Mouse (Mus musculus) cortical plate, adult 2 months (tissue): ENCODE results near the gene Dzip1. TPM values are rescaled to one million over a fixed set of nuclear protein-coding genes. Genes with fewer than 3 reads are reported as not detected.

Experiments used
- H3K27ac ChIP-seq: fragments of 200-500 bp; 2 replicates; pipeline ENCODE4 v1.5.1; 2012; ENCODE audit warnings: low read length, control low read depth, inconsistent platforms; ENCODE audit not compliant: insufficient read depth
- H3K4me1 ChIP-seq: fragments of 200-500 bp; 2 replicates; pipeline ENCODE4 v1.6.1; 2011; ENCODE audit warnings: low read length; ENCODE audit not compliant: control insufficient read depth, insufficient read depth
- H3K4me3 ChIP-seq: fragments of 200-500 bp; 2 replicates; pipeline ENCODE4 v1.5.1; 2011; ENCODE audit warnings: mild to moderate bottlenecking, low read length, control low read depth; ENCODE audit not compliant: insufficient read depth
- CTCF ChIP-seq: fragments of 200-500 bp; IDR thresholded peaks from 2 replicates; pipeline ENCODE4 v1.5.1; 2011; ENCODE audit warnings: mild to moderate bottlenecking, control low read depth, low read length; ENCODE audit not compliant: insufficient read depth; ENCODE audit errors: extremely low read depth
- POLR2A ChIP-seq: fragments of 200-500 bp; IDR thresholded peaks from 2 replicates; pipeline ENCODE4 v1.6.1; 2011; ENCODE audit warnings: mild to moderate bottlenecking, low read length, control low read depth; ENCODE audit not compliant: insufficient read depth; ENCODE audit errors: extremely low read depth
- polyA plus RNA-seq: library from polyadenylated mRNA; depleted of rRNA; stranded (reverse); fragments of >200 nt; gene quantifications from 2 replicates; pipeline ENCODE4 v1.2.3, GENCODE M21; 2012

Dzip1 gene
- polyA plus RNA-seq, 1 experiment, result 89.4 TPM

DNA sequence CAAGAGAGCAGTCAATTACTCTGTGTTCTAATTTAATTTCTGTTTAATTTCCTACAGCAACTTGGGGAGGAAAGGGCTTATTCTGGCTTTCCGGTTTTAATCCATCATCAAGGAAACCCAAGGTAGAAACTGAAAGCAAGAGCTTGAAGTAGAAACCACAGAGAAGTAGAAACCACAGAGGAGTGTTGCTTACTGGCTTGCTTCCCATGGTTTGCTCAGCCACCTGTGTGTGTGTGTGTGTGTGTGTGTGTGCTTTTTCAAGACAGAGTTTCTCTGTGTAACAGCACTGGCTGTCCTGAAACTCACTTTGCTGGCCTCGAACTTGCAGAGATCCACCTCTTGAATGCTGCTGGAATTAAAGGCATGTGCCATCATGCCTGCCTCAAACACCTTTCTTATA lies 4.5 kb upstream of the Dzip1 start:
- no peak for TF ChIP-seq CTCF
- no peak for TF ChIP-seq POLR2A
- Histone ChIP-seq H3K4me3 (no peak overlapping the region), H3K4me1 (no peaks in the 10 kb centered on the region; the same call in none of the 2 replicates), H3K27ac (no peak overlapping the region)

DNA sequence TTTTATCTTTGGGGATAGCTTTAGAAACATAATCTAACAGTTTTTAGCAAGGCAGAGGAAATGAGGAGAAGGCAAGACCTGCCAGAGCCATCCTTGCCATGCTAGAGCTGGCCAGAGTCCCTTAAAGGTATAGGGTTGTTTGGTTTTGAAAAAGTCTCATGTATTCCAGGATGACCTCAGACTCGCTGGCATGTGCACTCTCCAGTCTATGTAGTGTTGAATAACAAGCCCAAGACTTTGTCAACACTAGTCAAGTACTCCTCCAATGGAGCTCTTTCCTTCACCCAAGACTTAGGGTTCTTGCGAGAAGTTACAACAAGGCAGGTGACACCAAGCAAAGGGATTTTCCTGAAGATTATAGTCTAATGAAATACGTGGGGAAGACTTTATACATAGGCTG lies 3.3 kb upstream of the Dzip1 start:
- no peak for TF ChIP-seq POLR2A
- TF ChIP-seq CTCF, result no peak
- H3K4me3 ChIP-seq, result no peak overlapping the region
- no peaks in the 10 kb centered on the region; the same call in none of the 2 replicates for H3K4me1 ChIP-seq
- H3K27ac ChIP-seq, result no peak overlapping the region

DNA sequence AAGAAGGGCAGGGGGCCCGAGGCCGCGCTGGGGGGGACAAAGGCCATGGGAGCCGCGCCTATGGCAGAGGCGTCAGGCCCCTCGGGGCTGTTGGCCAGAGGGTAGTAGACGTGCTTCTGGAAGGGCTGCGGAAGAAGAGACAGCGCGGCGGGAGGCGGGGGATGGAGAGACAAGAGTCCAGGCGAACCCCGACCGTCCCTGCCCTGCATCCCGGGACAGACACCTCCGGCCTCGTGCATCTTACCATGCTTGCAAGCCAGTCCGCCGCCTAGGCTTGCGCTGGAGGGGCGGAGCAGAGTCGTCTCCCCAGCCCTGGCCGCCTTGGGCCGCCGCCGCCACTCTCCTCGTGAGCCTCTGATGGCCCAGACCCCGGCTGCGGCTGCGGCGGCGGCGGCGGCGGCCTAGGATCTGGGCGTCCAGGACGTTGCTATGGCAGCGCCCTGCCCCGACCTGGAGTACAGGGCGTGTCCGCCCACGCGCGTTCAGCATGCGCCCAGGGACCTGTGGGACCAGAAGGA lies 2.5 kb downstream of the Dzip1 start:
- TF ChIP-seq CTCF (no peak), POLR2A (no peak)
- Histone ChIP-seq H3K27ac (no peak overlapping the region), H3K4me3 (peak overlapping the region; percentile 6), H3K4me1 (no peaks in the 10 kb centered on the region; the same call in 1 of the 2 replicates)

DNA sequence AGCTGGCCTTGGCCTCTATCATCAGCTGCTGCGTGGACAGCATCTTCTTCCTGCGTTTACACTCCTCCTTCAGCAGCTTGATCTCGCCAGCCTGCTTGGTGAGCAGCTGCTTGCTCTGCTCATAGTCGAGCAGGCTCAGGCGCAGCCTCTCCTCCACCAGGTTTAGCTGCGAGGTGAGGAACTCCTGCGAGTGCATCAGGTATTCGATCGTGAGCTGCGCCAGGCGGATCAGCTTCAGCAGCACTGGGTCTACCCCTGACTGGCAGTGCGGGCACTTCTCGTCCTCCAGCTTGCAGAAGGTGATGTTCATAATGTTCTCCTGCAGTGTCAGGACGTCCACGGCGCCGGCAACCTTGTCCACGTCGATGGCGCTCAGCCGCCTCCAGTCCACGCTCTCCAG lies 3.0 kb downstream of the Dzip1 start:
- peak overlapping the region; percentile 6; the same call in 1 of the 2 replicates for H3K4me3 ChIP-seq
- H3K27ac ChIP-seq, result no peak overlapping the region
- no peaks in the 10 kb centered on the region; the same call in 1 of the 2 replicates for H3K4me1 ChIP-seq
- TF ChIP-seq POLR2A (no peak), CTCF (no peak)

DNA sequence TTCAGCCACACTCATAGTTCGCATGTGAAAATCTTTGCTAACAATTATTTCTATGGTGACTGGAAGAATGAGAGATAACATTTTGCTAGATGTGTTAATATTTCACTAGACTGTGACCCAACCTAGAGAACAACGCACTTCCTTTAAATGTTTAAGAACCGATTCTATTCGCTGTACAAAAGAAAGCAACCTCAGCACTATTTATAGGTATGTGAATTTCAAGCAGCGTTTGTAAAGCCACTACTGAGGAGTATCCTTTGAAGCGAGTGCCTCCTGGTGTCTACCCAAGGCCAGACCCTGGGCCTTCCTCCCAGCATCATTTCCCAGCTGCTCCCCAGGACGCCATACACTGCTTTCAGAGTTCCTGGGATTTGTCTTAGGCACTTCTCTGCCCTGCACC lies 4.6 kb downstream of the Dzip1 start:
- Histone ChIP-seq H3K4me3 (no peak overlapping the region), H3K4me1 (no peaks in the 10 kb centered on the region; the same call in 1 of the 2 replicates), H3K27ac (no peak overlapping the region)
- no peak for TF ChIP-seq POLR2A
- 0 out of 2 replicates have a peak, but pooled peaks have one; percentile 2 for TF ChIP-seq CTCF

DNA sequence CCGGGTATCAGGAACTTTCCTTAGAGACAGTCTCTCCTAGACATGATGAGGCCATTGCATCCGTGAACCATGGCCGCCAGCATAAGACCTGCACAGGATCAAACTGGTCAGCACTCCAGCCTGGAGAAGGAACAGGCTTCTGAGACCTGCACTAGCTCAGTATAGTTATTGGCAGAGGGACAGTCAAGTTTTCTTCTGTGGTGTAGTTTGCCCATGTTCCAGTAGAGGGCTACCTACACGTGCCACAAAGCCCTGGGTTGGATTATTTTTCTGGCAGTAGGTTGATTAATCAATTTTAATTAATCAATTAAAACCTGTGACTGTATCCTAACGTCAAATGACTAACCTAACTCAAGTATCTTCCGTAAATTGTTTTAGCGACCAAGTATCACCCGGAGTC lies 6.2 kb downstream of the Dzip1 start:
- Histone ChIP-seq H3K4me1 (no peaks in the 10 kb centered on the region), H3K4me3 (no peak overlapping the region), H3K27ac (no peak overlapping the region)
- TF ChIP-seq CTCF (peak; percentile 50), POLR2A (no peak)

DNA sequence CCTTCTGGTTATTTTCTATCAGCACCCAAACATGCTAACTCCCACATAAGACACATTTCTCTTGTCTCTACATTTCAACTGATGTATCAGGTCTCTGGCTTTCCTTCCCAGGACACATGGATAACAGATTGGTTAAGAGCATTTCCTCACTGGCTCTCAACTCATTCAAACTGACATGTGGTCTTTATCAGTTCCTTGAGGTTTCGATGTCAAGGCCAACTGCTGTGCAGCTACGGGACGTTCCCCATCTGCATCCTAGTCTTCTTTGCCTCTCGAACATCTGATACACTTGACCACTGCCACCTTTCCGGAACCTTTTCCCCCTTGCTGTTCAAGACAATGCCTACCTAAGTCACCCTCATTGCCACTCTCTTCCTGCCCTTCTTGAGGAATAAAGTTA lies 11.6 kb downstream of the Dzip1 start:
- no peak for TF ChIP-seq POLR2A
- no peak for TF ChIP-seq CTCF
- no peak overlapping the region for H3K27ac ChIP-seq
- H3K4me1 ChIP-seq, result no peaks in the 10 kb centered on the region
- no peak overlapping the region for H3K4me3 ChIP-seq

DNA sequence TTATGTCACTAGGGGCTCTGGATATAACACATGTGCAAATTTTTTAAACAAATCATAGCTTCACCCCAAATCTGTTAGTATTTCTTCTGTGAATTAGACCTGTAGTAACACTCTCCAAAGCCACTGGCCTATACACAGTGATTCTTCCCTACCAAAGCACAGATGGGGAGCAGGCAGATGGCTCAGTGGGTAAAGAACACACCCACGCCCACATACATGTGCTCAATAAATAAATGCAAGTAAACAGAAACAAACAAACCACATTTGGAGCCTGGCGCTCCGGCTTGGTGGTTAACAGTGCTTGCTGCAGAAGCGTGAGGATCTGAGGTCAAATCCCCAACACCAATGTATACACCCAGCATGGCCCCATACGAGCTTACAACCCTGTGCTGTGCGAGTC lies 13.7 kb downstream of the Dzip1 start:
- no peak for TF ChIP-seq POLR2A
- TF ChIP-seq CTCF, result no peak
- no peak overlapping the region for H3K27ac ChIP-seq
- H3K4me3 ChIP-seq, result no peak overlapping the region
- H3K4me1 ChIP-seq, result no peaks in the 10 kb centered on the region

DNA sequence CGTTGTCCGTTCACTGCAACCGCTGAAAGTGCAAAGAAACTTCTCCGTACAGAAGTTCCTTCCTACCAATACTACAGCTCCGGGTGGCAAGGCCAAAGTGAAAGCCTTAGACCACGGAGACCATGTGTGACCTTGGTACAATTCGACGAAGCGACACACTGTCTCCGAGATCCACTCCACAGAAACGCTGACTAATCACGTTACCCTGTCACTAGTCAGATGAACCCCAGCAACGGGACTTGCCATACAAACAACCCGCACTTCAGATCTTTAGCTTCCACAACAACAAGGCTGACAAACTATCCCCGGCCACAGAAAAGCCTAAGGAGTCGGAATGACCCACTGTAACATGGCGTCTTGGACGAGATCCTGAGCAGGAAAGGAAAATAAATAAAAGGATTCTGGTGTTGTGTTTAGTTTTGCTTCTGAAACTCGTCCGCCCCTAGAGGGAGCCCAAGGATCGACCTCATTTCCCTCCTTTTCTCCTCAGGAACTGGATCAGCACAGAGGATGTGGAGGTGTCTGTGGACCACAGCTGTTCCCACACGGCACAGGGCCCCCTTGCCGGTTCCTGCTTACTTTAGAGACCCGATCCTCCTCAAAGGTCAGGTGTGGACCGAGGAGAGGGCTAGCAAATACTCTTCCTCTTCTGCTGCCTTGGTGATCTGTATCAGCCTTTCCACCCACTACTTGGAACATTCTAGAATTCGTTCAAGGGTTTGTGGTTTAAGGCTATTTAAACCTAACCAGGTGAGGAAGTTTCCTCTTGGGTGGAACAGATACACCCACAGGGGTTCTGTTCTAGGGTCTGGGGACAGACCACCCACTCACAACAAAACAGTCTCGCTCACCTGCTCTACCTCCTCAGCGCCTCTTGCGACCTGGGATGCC lies 14.7 kb downstream of the Dzip1 start:
- Histone ChIP-seq H3K4me3 (no peak overlapping the region), H3K4me1 (no peaks in the 10 kb centered on the region), H3K27ac (no peak overlapping the region)
- TF ChIP-seq CTCF (peak; percentile 75), POLR2A (no peak)

DNA sequence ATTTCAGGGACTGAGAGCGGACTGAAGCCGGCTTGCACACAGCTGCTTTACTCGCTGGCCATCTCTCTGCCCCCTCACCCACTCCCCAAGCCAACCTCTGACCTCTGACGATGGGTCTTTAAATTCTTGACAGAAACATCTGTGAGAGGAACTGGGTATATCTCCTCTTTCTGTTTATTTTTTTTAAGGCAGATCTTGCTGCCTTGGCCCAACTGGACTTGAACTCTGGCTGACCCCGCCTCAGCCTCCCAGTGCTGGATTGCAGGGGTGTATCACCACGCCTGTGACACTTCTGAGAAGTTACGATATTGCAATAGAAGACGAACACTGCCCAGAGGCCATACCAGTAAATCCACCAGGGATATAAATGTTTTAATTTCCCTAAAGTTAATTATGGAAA lies 15.4 kb downstream of the Dzip1 start:
- no peak overlapping the region for H3K4me3 ChIP-seq
- TF ChIP-seq CTCF, result no peak
- no peak for TF ChIP-seq POLR2A

More for the DNA sequence above, 15.4 kb downstream of the Dzip1 start:
- no peak overlapping the region for H3K27ac ChIP-seq
- H3K4me1 ChIP-seq, result no peaks in the 10 kb centered on the region
